Mouse (Mus musculus) stomach, embryonic 16.5 days (tissue): ENCODE results near the gene Chil3. TPM values are rescaled to one million over a fixed set of nuclear protein-coding genes. Genes with fewer than 3 reads are reported as not detected.
"Not testable (repeated sequence)": the region's sequence is repeated elsewhere in the genome, so short reads cannot be mapped to it uniquely, and the experiment has no call there.

Experiments
- ATAC-seq: fragments of 200-750 bp; cut with Nextera tagmentation; 2 replicates; pipeline ENCODE4 v1.8.0; 2017; ENCODE audit warnings: moderate number of reproducible peaks, moderate TSS enrichment; ENCODE audit not compliant: insufficient read depth, low FRiP score
- H3K27ac ChIP-seq: fragments of 300-500 bp; sonication (generic); 2 replicates; pipeline ENCODE4 v1.5.1; 2014; ENCODE audit warnings: low read length
- H3K27me3 ChIP-seq: fragments of 300-500 bp; sonication (generic); 2 replicates; pipeline ENCODE4 v1.6.1; 2014; ENCODE audit warnings: low read length, control low read depth, mixed read lengths; ENCODE audit not compliant: control insufficient read depth, insufficient read depth
- H3K36me3 ChIP-seq: fragments of 300-500 bp; sonication (generic); 2 replicates; pipeline ENCODE4 v1.6.1; 2014; ENCODE audit warnings: low read length; ENCODE audit not compliant: control insufficient read depth, insufficient read depth
- H3K4me1 ChIP-seq: fragments of 300-500 bp; sonication (generic); 2 replicates; pipeline ENCODE4 v1.6.1; 2014; ENCODE audit warnings: low read length, control low read depth, mixed read lengths; ENCODE audit not compliant: control insufficient read depth, insufficient read depth
- H3K4me2 ChIP-seq: fragments of 300-500 bp; sonication (generic); 2 replicates; pipeline ENCODE4 v1.6.1; 2014; ENCODE audit warnings: low read depth, low read length, mixed read lengths
- H3K4me3 ChIP-seq: fragments of 300-500 bp; sonication (generic); replicated peaks from 2 replicates; pipeline ENCODE4 v1.5.1; 2014; ENCODE audit warnings: mild to moderate bottlenecking, low read length
- H3K9ac ChIP-seq: fragments of 300-500 bp; sonication (generic); 2 replicates; pipeline ENCODE4 v1.6.1; 2014; ENCODE audit warnings: low read length
- H3K9me3 ChIP-seq: fragments of 300-500 bp; sonication (generic); replicated peaks from 2 replicates; pipeline ENCODE4 v1.6.1; 2016; ENCODE audit warnings: low read length, control low read depth; ENCODE audit not compliant: control insufficient read depth
- WGBS: fragments of 180-500 bp; shearing (Covaris S2); extraction: QIAGEN DNeasy Blood & Tissue Kit; methylation state at CpG from one replicate; pipeline ENCODE4 v1.1.7; 2014; 5-methylcytosine and 5-hydroxymethylcytosine counted together
- polyA plus RNA-seq: library from polyadenylated mRNA; unstranded; fragments of >200 nt; fragmentation: Nextera tagmentation; extraction: Ambion mirVana; gene quantifications from 2 replicates; pipeline ENCODE4 v1.2.1, GENCODE M21; 2015

The Chil3 gene
- polyA plus RNA-seq = 1.7 and 1.9 TPM in 2 replicates

GRCm38 (mm10) chr3:106167464-106167863 is at the start of gene Chil3:
Gene Chil3, minus strand, starts transcription at chr3:106167564.
- Histone ChIP-seq H3K9me3 (no peaks in the 10 kb centered on the region), H3K9ac (no peak within 1 kb of the TSS), H3K27me3 (no peaks in the 10 kb centered on the region), H3K36me3 (no peaks in the 10 kb centered on the region), H3K4me2 (no peak within 1 kb of the TSS), H3K4me3 (no peak within 1 kb of the TSS), H3K4me1 (no peaks in the 10 kb centered on the region), H3K27ac (no peak within 1 kb of the TSS)
- no peak for ATAC-seq
- WGBS = 74% methylated on average over 3 of the region's 3 CpGs

- WGBS = 54% methylated on average over 1 of the region's 1 CpGs
- not testable (repeated sequence) for H3K9ac ChIP-seq, H3K36me3 ChIP-seq, H3K27me3 ChIP-seq, H3K4me2 ChIP-seq, H3K9me3 ChIP-seq, ATAC-seq, H3K4me3 ChIP-seq, H3K4me1 ChIP-seq, H3K27ac ChIP-seq
These were observed 30.7 kb upstream of the Chil3 start for GRCm38 (mm10) chr3:106198030-106198429.

DNA sequence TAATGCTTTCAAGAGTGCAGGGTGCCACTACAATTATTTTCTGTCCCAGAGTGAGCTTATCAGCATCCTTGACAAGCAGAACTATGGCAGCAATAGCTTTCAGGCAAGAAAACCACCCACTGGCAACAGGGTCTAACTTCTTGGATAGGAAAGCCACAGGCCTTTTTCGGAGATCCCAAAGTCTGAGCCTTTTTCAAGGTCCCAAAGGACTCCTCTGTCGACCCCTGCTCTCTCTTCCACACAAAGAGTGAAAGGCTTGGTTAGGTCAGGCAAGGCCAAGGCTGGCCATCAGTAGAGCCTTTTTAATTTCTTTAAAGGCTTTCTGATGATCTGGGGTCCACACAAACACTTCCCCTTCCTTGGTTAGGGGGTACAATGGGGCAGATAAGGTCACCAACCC is 29.9 kb upstream of the Chil3 start:
- not testable (repeated sequence) for H3K4me1 ChIP-seq, ATAC-seq, H3K27ac ChIP-seq, H3K9ac ChIP-seq, H3K9me3 ChIP-seq, H3K36me3 ChIP-seq, H3K4me2 ChIP-seq, H3K4me3 ChIP-seq, H3K27me3 ChIP-seq
- WGBS = 70% methylated on average over 2 of the region's 2 CpGs

GRCm38 (mm10) chr3:106196276-106196675 is 28.9 kb upstream of the Chil3 start:
- H3K9me3 ChIP-seq = peaks cover 9% of the 10 kb centered on the region
- H3K4me2 ChIP-seq = no peak overlapping the region
- ATAC-seq = no peak
- H3K4me1 ChIP-seq = no peaks in the 10 kb centered on the region
- no peak overlapping the region for H3K4me3 ChIP-seq
- no peak overlapping the region for H3K27ac ChIP-seq
- H3K9ac ChIP-seq = no peak overlapping the region
- no peaks in the 10 kb centered on the region for H3K27me3 ChIP-seq
- no peaks in the 10 kb centered on the region for H3K36me3 ChIP-seq

DNA sequence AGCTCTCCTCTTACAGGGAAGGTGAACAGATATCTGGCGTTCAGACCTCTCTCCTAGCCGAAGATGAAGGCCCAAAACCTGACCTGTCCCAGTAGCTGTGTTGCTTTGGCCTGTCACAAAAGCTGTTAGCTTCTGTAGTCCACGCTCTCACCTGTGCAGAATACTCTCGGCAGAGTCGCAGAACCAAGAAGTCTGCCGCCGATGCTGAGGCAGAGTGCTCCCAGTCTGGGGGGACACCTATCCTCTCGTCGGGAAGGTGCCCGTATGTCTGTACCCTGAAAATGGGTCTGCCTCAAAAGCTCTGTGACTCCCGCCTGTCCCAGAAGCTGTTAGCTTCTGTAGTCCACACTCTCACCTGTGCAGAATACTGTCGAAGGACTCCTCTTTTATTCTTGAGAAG is 28.1 kb upstream of the Chil3 start:
- ATAC-seq = no peak
- H3K4me3 ChIP-seq = no peak overlapping the region
- H3K4me1 ChIP-seq = no peaks in the 10 kb centered on the region
- H3K4me2 ChIP-seq = no peak overlapping the region
- H3K9ac ChIP-seq = no peak overlapping the region
- H3K27ac ChIP-seq = no peak overlapping the region
- 89% methylated on average over 12 of the region's 12 CpGs for WGBS
- H3K9me3 ChIP-seq = peaks cover 9% of the 10 kb centered on the region
- H3K36me3 ChIP-seq = no peaks in the 10 kb centered on the region
- no peaks in the 10 kb centered on the region for H3K27me3 ChIP-seq

DNA sequence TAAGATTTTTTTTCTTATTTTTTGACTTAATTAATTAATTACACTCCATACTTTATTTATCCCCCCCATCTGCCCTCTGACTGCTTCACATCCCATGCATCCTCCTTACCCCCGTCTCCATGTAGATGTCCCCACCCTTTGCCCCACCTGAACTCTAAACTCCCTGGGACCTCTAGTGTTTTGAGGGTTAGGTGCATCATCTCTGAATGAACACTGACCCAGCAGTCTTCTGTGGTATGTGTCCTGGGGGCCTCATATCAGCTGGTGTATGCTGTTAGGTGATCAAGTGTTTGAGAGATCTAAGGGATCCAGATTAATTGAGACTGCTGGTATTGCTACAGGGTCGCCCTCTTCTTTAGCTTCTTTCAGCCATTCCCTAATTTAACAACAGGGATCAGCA is 20.6 kb upstream of the Chil3 start:
- Histone ChIP-seq H3K9ac (no peak overlapping the region), H3K9me3 (no peaks in the 10 kb centered on the region), H3K4me2 (no peak overlapping the region), H3K27ac (no peak overlapping the region), H3K4me1 (no peaks in the 10 kb centered on the region), H3K36me3 (no peaks in the 10 kb centered on the region), H3K27me3 (no peaks in the 10 kb centered on the region), H3K4me3 (no peak overlapping the region)
- ATAC-seq = no peak
- 79% methylated on average over 2 of the region's 2 CpGs for WGBS

GRCm38 (mm10) chr3:106177509-106178189 is 10.3 kb upstream of the Chil3 start:
- Histone ChIP-seq H3K9me3 (no peaks in the 10 kb centered on the region), H3K4me1 (no peaks in the 10 kb centered on the region), H3K36me3 (no peaks in the 10 kb centered on the region), H3K9ac (no peak overlapping the region), H3K27ac (no peak overlapping the region), H3K4me3 (no peak overlapping the region), H3K27me3 (no peaks in the 10 kb centered on the region), H3K4me2 (no peak overlapping the region)
- 86% methylated on average over 13 of the region's 13 CpGs for WGBS
- no peak for ATAC-seq

DNA sequence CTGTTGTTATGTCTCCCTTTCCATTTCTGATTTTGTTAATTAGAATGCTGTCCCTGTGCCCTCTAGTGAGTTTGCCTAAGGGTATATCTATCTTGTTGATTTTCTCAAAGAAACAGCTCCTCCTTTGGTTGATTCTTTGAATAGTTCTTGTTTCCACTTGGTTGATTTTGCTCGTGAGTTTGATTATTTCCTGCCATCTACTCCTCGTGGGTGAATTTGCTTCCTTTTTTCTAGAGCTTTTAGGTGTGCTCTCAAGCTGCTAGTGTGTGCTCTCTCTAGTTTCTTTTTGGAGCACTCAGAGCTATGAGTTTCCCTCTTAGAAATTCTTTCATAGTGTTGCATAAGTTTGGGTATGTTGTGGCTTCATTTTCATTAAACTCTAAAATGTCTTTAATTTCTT is 7.6 kb upstream of the Chil3 start:
- WGBS = 66% methylated on average over 2 of the region's 2 CpGs
- H3K4me3 ChIP-seq, H3K36me3 ChIP-seq, ATAC-seq, H3K27me3 ChIP-seq, H3K27ac ChIP-seq, H3K4me1 ChIP-seq, H3K9me3 ChIP-seq, H3K4me2 ChIP-seq, H3K9ac ChIP-seq: not testable (repeated sequence)

- not testable (repeated sequence) for H3K9ac ChIP-seq, ATAC-seq, H3K4me1 ChIP-seq, H3K27ac ChIP-seq, H3K4me3 ChIP-seq, H3K4me2 ChIP-seq, H3K9me3 ChIP-seq, H3K27me3 ChIP-seq, H3K36me3 ChIP-seq
- 70% methylated on average over 2 of the region's 2 CpGs for WGBS
These were observed 5.1 kb upstream of the Chil3 start for GRCm38 (mm10) chr3:106172506-106172905.
